Mouse (Mus musculus) NIH3T3 (cell line): ENCODE results near the gene Eml6.
A peak's percentile ranks its signal among the peaks of the same experiment; 100 is the strongest.
"Not testable (repeated sequence)": the region's sequence is repeated elsewhere in the genome, so short reads cannot be mapped to it uniquely, and the experiment has no call there.

Experiments used
- DNase-seq: peaks from one replicate; pipeline ENCODE4 v3.0.0-alpha.2; 2012; ENCODE audit warnings: low read depth

Eml6 gene

DNA sequence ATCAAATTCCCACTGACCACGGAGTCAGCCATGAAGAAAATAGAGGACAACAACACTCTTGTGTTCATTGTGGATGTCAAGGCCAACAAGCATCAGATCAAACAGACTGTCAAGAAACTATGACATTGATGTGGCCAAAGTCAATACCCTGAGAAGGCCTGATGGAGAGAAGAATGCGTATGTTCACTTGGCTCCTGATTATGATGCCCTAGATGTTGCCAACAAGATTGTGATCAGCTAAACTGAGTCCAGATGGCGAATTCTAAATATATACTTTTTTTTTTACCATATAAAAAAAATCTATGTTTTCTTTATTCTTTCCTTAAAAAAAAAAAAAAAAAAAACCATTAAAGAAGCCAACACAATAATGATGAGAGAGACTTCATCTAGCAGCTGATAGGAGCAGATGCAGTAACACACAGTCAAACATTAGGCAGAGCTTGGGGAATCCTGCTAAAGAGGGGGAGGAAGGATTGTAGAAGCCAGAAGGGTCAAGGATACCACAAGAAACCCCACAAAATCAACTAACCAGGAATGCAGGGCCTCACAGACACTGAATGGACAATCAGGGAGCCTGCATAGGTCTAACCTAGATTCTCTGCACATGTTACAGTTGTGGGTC lies 185.1 kb downstream of the Eml6 start:
- peak; percentile 59 for DNase-seq

DNA sequence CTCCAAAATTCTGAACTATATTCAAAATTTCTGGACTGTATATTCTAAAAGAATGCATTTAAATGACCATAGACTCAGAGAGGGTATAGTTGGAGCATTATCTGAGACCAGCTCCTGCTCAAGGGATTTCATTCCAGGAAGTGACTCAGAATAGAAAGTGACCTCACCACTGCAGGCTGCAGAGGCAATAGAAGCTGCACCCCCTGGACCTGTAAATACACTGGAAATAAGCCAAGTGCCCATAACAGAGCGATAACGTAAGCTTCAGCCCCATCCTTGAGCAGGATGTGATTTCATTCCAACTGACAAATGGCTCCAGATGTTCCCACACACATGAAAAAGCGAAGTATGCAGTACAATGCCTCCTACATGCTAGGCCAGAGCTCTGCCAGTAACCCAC lies 186.1 kb downstream of the Eml6 start:
- peak; percentile 91 for DNase-seq

DNA sequence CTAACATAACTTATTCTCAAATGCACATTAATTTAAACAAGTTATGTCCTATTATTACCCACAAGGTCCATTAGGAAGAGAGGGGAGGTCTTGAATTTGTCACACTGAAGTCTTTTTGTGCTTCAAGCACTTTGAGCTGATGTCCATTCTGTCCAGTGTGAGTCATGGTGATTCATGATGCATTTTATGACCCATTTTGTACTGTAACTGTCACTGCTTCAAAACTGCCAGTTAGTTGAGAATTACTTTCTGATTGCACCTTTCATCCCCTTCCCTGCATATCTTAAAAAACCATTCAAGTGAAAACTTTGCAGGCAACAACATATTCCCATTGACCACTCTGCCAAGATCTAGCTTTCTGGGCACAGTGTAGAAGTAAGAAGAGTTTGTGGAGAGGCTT lies 188.8 kb downstream of the Eml6 start:
- peak; percentile 9 for DNase-seq

GRCm38 (mm10) chr11:29827729-29828128 lies 198.1 kb downstream of the Eml6 start:
- no peak for DNase-seq

DNA sequence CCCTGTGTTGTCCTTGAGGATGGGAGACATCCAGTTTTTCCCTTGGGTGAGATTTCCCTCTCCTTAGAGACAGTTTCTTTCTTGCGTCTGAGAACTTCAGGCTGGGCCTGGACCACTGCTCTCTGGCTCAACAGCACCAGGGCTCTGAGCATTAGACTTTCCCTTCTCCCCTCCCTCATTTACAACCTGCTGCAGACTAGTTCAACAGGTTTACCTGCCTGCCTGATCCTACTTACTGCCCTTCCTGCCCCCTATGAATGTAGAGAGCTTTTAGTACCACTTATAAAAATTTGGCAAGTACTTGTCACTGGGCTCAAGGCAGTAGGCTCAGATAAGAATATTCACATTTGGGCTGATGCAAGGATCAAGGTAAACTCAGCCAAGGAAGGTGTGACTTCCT lies 199.8 kb downstream of the Eml6 start:
- no peak for DNase-seq

- DNase-seq, result not testable (repeated sequence)
These were observed 200.5 kb downstream of the Eml6 start, which contains the start of gene 4931440F15Rik for GRCm38 (mm10) chr11:29825271-29825718. 4931440F15Rik (minus strand) TSS chr11:29825668.

DNA sequence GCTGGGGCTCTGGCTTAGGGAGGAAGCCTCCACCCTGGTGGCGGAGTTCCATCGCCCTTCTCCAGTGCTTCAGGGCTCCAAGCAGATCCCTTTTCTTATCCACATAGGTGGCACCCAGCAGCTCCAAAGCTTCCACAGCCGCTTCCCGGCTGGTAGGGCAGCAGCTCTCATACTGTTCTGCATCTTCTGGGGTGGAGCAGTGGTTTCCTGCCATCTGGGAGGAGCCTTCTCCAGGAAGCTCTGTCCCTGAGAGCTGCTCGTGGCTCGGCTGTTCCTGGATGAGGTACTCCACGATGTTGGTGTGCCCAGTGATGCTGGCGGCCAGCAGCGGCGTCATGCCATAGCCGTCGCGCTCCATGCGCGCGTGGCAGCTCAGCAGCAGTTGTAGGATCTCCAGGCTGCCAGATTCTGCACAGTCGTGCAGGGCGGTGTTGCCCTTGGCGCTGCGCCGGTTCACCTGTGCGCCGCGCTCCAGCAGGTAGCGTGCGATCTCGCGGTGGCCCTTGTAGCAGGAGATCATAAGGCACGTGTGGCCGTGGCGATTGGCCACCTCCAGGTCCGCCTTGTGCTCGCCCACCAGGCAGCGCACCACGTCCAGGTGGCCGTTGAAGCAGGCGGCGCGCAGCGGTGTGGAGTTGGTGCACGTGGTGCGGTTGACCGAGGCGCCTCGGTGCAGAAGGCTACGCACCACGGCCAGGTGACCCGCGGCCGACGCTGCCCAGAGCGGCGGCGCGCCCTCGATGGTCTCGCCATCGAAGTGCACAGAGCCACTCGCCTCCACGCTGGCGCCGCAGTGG lies 201.2 kb downstream of the Eml6 start:
- not testable (repeated sequence) for DNase-seq

DNA sequence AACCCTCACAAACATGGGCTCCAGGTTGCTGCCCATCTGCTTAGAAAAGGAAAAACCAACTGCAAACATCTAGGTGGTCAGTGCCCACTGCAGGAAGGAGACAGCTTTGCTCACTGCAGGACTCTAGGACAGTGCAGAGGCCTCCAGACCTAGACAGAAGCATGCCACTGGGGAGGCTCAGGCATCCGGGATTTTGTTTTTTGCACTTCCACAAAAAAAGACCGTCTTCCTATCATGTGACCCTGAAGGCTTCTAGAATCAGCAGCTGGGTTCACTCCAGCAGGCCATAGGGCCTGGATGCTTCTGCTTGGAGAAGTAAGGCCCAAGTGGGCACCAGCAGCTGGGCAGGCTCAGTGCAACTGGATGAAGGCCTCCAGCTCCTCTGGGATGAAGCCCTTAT lies 202.7 kb downstream of the Eml6 start:
- DNase-seq, result no peak

DNA sequence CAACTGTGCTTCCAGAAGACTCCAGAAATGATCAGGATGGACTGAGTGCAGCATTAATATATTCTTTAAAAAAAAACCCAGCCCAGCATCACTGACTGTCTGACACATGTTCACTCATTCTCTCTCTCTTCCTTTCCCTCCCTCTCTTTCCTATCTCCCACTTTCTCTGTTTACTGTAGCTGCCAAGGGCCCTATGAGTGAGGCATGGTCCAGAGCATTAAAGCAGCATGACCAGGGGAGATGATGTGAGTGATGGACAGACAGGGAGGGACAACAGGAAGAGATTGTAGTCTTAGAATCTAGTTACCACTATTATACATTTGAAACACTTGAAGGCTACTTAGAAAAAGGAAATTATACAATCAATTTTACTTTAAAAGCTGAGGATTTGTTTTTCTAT lies 210.2 kb downstream of the Eml6 start:
- no peak for DNase-seq

DNA sequence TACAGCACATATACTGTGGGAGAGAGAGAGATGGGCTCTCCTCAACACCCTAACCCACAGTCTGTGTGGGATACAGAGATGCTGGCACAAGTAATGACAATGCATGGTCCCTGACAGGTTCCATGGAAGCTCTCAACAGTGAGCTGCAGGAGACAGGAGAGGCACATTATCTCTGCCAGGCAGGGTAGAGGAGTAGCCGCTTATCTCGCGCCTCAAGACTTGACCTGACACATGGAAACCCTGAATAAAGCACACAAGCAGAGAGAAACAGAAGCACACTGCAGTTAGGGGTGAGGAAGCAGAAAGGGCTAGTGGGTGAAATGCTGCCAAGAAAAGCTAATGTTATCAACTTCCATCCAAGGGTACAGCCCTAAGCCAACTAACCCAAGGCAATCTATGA lies 210.6 kb downstream of the Eml6 start:
- DNase-seq, result no peak

DNA sequence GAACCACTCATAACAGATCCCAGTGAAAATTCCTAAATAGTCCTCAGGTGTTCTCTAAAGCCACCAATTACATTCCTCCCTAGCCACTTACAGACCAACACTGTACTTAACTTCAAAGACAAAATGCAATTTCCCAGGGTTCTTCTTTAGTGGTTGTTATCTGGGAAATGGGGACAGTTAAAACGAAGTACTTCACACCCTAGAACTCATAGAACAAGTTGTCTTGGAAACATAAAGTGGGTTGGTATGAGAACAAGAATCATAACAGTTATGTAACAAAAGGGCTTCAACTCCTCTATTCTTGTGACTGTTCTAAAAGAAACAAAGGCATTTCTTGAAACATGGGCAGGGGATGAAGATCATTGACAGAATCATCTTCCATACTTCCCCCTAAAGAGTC lies 212.6 kb downstream of the Eml6 start:
- DNase-seq, result no peak

- no peak for DNase-seq
These were observed 213.4 kb downstream of the Eml6 start for GRCm38 (mm10) chr11:29812475-29812874.

DNA sequence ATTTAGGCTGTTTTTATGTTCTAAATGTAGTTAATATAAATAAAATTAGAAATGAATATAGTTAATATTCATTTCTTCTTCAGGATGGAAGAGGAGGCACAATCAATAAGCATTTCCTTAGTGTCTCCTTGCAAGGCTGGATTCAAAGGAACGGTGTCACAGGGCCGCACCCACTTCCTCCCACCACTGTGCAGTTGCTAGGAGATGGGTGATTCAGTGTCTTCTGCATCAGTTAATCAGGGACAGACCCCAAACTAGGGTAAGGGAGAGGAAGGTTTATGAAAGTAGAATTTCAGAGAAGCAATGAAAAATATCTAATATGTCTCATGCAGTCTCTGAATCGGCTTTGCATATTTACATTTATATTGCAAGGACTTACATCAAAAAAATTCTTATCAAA lies 215.5 kb downstream of the Eml6 start:
- no peak for DNase-seq

GRCm38 (mm10) chr11:29808981-29809589 lies 216.7 kb downstream of the Eml6 start:
- no peak for DNase-seq

DNA sequence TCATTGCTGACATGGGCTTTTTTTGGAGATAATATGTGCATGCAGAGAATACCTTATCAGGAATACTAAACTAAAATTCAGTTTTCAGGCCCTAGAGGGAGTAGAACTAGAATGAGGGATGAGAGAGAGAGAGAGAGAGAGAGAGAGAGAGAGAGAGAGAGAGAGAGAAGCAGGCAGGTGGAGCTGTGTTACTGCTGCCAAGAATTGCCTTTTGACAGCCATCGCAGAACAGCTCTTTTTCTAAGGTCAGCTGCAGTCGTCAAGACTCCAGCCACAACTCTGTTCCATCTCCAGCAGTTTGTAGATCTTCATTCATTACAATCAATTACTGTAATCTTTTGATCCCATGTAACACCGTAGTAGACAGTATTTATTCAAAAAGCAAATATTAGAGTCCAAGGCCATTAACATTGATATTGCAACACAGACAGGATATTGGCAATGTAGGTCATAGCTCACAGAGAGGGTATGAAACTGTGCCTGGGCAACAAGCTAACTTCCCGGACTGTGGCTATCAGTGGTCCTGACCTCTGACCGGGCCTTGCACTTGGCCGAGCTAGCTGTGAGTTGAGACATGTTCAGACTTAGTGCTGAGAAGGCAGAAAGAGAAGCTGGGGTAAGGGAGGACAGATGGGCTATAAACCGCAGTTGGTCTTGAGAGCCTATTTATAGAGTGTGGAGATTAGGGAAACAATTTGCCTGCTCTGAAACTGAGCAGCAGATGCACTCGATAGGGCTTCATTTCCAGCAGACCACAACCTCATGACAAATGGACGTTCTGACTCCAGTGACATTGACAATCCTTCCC lies 217.5 kb downstream of the Eml6 start:
- DNase-seq, result no peak

DNA sequence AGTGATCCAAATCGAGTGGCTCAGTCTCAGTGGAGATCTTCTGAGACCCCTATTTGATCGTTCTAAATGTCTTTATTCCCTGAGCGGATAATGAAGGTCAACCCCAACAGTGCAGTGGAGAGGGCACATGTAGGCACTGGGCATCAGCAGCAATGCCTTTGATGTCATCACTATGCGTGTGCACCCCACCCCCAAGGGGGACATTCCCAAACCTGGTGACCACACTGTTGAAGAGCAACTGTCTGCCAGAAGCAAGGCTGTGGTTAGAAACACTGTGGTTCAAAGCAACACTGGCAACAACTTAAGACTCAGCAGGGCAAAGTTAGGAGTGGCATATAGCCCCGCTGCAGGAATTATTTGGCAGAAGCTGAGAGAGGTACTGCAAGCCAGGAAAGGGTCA lies 218.5 kb downstream of the Eml6 start:
- no peak for DNase-seq

DNA sequence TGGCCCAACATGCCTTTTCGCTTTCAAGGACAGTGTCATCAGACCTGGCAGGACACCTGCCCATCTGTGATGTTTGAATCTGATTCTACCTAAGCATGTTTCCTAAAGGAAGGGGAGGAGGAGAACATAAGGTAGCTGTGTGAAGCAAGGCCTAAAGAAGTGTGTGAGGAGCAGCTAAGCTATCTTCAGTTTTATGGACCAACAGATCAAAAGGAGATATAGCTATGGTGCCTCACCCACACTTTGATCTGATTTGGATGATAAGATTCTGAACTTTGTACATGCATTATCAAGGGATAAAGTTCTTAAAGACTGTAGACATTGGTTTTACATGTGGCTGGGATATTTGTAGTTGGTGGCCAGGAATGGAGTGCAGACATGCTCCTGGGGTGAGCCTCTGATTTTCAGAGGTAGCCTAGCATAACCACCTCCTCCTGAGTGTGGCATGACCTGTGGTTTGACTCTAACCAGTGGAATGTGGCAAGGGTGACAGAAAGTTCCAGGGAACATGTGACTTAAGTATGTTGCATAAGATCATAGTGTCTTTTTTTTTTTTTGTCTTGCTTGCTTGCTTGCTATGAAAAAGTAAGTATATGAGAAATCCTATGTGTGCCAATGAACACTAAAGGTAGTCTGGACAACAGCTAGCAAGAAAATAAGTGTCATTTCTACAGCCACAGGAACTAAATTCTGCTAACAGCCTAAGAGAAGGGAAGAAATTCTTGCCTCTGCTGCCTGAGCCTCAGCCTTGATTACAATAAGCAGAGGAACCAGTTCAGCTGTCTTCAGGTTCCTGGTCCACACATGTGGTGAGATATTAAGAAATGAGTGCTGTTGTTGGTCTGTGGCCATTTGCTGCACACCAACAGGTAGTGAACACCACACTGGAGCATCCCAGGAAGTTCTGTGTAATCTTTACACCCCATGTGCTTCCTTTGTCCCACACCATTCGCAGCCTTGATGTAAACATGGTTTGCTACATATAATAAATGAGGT lies 224.1 kb downstream of the Eml6 start:
- DNase-seq, result no peak

GRCm38 (mm10) chr11:29799839-29800238 lies 226.0 kb downstream of the Eml6 start:
- DNase-seq, result no peak

DNA sequence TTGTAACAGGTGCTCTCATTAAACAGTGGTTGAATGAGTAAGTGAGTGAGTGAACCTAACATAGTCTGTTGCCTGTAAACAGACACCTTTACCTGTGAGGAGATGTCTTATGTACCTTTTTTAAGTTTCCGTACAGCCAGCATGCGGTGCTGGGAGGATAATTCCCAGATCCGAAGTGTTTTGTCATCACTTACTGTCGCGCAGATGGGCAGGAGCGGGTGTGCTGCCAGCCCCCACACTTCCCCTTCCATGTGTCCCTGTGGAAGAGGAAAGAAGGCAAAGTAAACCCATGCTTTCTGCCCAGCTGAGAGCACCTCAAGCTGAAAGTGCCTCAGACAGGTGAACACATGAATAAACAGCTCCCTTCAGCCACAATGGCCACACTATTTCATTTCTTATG lies 230.7 kb downstream of the Eml6 start:
- no peak for DNase-seq

- peak; percentile 16 for DNase-seq
These were observed 231.4 kb downstream of the Eml6 start for GRCm38 (mm10) chr11:29794475-29794874.

DNA sequence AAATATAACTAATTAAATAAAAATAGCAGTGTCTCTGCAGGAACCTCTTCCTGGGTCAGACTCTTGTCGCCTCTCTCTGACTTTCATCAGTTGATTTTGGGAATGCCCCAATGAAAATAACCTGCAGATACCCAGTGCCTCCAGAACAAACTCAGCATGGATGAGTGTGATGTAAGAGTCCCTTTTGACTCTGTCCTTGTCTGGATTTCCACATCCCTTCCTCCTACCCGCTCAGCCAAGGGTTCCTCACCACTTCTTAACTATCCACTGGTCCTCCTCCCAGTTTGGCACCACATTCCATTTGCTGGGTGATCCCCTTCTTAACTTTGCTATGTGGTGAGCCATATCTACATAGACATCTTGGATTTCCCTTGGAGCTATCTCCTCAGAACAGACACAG lies 235.0 kb downstream of the Eml6 start:
- no peak for DNase-seq
